Mouse (Mus musculus): ENCODE results near the gene Qdpr.

GRCm38 (mm10) chr5:45441124-45441523, 8.9 kb downstream of the Qdpr start:
- TF ChIP-seq POLR2A (IDR thresholded peaks at IDR 0.05; ENCODE audit: insufficient read length, low read depth), result no peak
- no peak for TF ChIP-seq TCF12 (IDR thresholded peaks at IDR 0.05; ENCODE audit: insufficient read depth, poor library complexity, severe bottlenecking)
- no peak for TF ChIP-seq MYOG (IDR thresholded peaks at IDR 0.05; ENCODE audit: control insufficient read depth in 1 of 3, insufficient read depth in 1 of 3, insufficient read length in 2 of 3, low read depth in 2 of 3)
- TF ChIP-seq MAX (IDR thresholded peaks at IDR 0.05; ENCODE audit: low read depth), result no peak
- no peak for TF ChIP-seq USF1 (IDR thresholded peaks at IDR 0.05; ENCODE audit: low read depth)
- TF ChIP-seq MYOD1 (IDR thresholded peaks at IDR 0.05; ENCODE audit: control insufficient read depth in 1 of 3, insufficient read length in 2 of 3, low read depth in 2 of 3), result no peak
- no peak for TF ChIP-seq TCF3 (IDR thresholded peaks at IDR 0.05; ENCODE audit: insufficient read length, low read depth)
